Mouse (Mus musculus) heart, postnatal 0 days (tissue): ENCODE measurements around the gene Traf1. TPM values are rescaled to one million over a fixed set of nuclear protein-coding genes. Genes with fewer than 3 reads are reported as not detected.

ENCODE experiments used
- ATAC-seq: fragments of 200-750 bp; cut with Nextera tagmentation; 2 replicates; pipeline ENCODE4 v1.8.0; 2017; ENCODE audit warnings: low read depth, moderate number of reproducible peaks, moderate library complexity; ENCODE audit not compliant: insufficient read depth
- DNase-seq: peaks from one replicate; pipeline ENCODE4 v3.0.0-alpha.2; 2016; ENCODE audit warnings: low spot score
- H3K27ac ChIP-seq: fragments of 300-500 bp; sonication (generic); 2 replicates; pipeline ENCODE4 v1.5.1; 2014; ENCODE audit warnings: low read depth, mild to moderate bottlenecking
- H3K27me3 ChIP-seq: fragments of 300-500 bp; sonication (generic); 2 replicates; pipeline ENCODE4 v1.6.1; 2014; ENCODE audit warnings: low read length, mixed read lengths; ENCODE audit not compliant: control insufficient read depth, insufficient read depth
- H3K36me3 ChIP-seq: fragments of 300-500 bp; sonication (generic); replicated peaks from 2 replicates; pipeline ENCODE4 v1.6.1; 2014; ENCODE audit warnings: low read length, mixed read lengths; ENCODE audit not compliant: control insufficient read depth, insufficient read depth
- H3K4me1 ChIP-seq: fragments of 300-500 bp; sonication (generic); 2 replicates; pipeline ENCODE4 v1.6.1; 2014; ENCODE audit warnings: antibody characterized with exemption; ENCODE audit not compliant: control insufficient read depth, insufficient read depth
- H3K4me2 ChIP-seq: fragments of 300-500 bp; sonication (generic); 2 replicates; pipeline ENCODE4 v1.6.1; 2014; ENCODE audit warnings: low read depth, mild to moderate bottlenecking, low read length, moderate library complexity
- H3K4me3 ChIP-seq: fragments of 300-500 bp; sonication (generic); 2 replicates; pipeline ENCODE4 v1.5.1; 2014; ENCODE audit warnings: low read depth, low read length
- H3K9ac ChIP-seq: fragments of 300-500 bp; sonication (generic); replicated peaks from 2 replicates; pipeline ENCODE4 v1.6.1; 2014; ENCODE audit warnings: low read depth, low read length, mixed read lengths
- H3K9me3 ChIP-seq: fragments of 300-500 bp; sonication (generic); replicated peaks from 2 replicates; pipeline ENCODE4 v1.6.1; 2016; ENCODE audit warnings: low read length; ENCODE audit not compliant: control insufficient read depth
- CTCF ChIP-seq: IDR thresholded peaks from 2 replicates; pipeline ENCODE4 v1.5.1; 2016; ENCODE audit warnings: antibody characterized with exemption, control low read depth, low read depth
- EP300 ChIP-seq: IDR thresholded peaks from 2 replicates; pipeline ENCODE4 v1.6.1; 2016; ENCODE audit warnings: antibody characterized with exemption, low read depth
- WGBS: fragments of 180-500 bp; shearing (Covaris S2); extraction: QIAGEN DNeasy Blood & Tissue Kit; methylation state at CpG from one replicate; pipeline ENCODE4 v1.1.7; 2014; 5-methylcytosine and 5-hydroxymethylcytosine counted together
- polyA plus RNA-seq: library from polyadenylated mRNA; unstranded; fragments of >200 nt; fragmentation: Nextera tagmentation; extraction: Ambion mirVana; gene quantifications from 2 replicates; pipeline ENCODE4 v1.2.1, GENCODE M21; 2015
- total RNA-seq: library from RNA; depleted of rRNA; stranded (reverse); fragments of >200 nt; gene quantifications from 2 replicates; pipeline ENCODE4 v1.2.3, GENCODE M21; 2014; ENCODE audit warnings: low replicate concordance; rRNA removed

Gene Traf1
- total and polyA plus RNA-seq, 2 experiments from 2014 or later: 0.23 to 1.1 TPM

DNA sequence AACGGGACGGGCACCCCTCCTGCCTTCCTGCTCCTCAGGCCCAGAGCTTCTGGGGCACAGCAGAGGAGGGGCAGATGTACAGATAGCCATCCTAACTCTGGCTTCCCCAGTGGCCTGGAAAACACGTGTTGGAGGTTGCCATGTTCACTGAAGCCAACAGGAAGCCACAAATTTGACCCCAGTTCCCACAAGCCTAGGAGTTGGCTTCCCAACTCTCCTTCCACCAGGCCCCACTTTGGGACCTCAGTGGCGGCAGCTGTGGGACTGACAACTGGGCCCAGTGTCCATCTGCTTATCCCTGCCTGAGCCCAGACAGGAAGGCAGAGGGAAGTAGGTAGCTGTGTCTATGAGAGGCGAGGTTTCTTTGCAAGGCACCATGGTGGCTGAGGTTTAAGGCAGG, 67.6 kb downstream of the Traf1 start:
- Histone ChIP-seq H3K36me3 (no peaks in the 10 kb centered on the region; the same call in 1 of the 2 replicates), H3K27me3 (no peaks in the 10 kb centered on the region), H3K4me3 (no peak overlapping the region), H3K9ac (no peak overlapping the region), H3K27ac (no peak overlapping the region), H3K4me1 (no peaks in the 10 kb centered on the region), H3K4me2 (no peak overlapping the region), H3K9me3 (no peaks in the 10 kb centered on the region)
- DNase-seq (no peak), ATAC-seq (no peak)
- no peak for TF ChIP-seq EP300
- TF ChIP-seq CTCF: no peak
- WGBS: 62% methylated on average over 5 of the region's 5 CpGs

Other genes starting within 250 kb of the Traf1 start
- gene Gapvd1, start 206.5 kb downstream of the Traf1 start, total RNA-seq: 29.7 and 36.1 TPM in 2 replicates
- 34.1 and 43.4 TPM in 2 replicates for gene Gapvd1, start 206.5 kb downstream of the Traf1 start, polyA plus RNA-seq
- 160 and 175 TPM in 2 replicates for gene Hspa5, start 189.8 kb downstream of the Traf1 start, total RNA-seq
- 348 and 437 TPM in 2 replicates for gene Hspa5, start 189.8 kb downstream of the Traf1 start, polyA plus RNA-seq
- 18.6 and 31.0 TPM in 2 replicates for gene Rabepk, start 161.9 kb downstream of the Traf1 start, total RNA-seq
- 20.1 and 22.1 TPM in 2 replicates for gene Rabepk, start 161.9 kb downstream of the Traf1 start, polyA plus RNA-seq
- 73.8 and 75.8 TPM in 2 replicates for gene Fbxw2, start 135.5 kb downstream of the Traf1 start, total RNA-seq
- gene Fbxw2, start 135.5 kb downstream of the Traf1 start, polyA plus RNA-seq: 51.9 and 52.3 TPM in 2 replicates
- gene Gm34653, start 128.8 kb downstream of the Traf1 start, total RNA-seq: not detected in 2 replicates
- not detected in 2 replicates for gene Gm34653, start 128.8 kb downstream of the Traf1 start, polyA plus RNA-seq
- gene Cutal, start 87.4 kb downstream of the Traf1 start, total RNA-seq: 0.19 TPM in 1 of 2 replicates, not detected in the other
- 0.25 and 0.32 TPM in 2 replicates for gene Cutal, start 87.4 kb downstream of the Traf1 start, polyA plus RNA-seq
- gene Psmd5, start 86.8 kb downstream of the Traf1 start, total RNA-seq: 16.5 and 28.6 TPM in 2 replicates
- 37.2 and 37.9 TPM in 2 replicates for gene Psmd5, start 86.8 kb downstream of the Traf1 start, polyA plus RNA-seq
- 2.4 and 5.7 TPM in 2 replicates for gene Phf19, start 47.7 kb downstream of the Traf1 start, total RNA-seq
- 1.0 and 1.6 TPM in 2 replicates for gene Phf19, start 47.7 kb downstream of the Traf1 start, polyA plus RNA-seq
- 0.04 TPM in 1 of 2 replicates, not detected in the other for gene Hc, start 99.7 kb upstream of the Traf1 start, total RNA-seq
- 0.12 TPM in 1 of 2 replicates, not detected in the other for gene Hc, start 99.7 kb upstream of the Traf1 start, polyA plus RNA-seq
- gene AI182371, start 139.8 kb upstream of the Traf1 start, total RNA-seq: 0.46 TPM in 1 of 2 replicates, not detected in the other
- gene AI182371, start 139.8 kb upstream of the Traf1 start, polyA plus RNA-seq: 0.10 and 0.20 TPM in 2 replicates
- gene Cntrl, start 147.7 kb upstream of the Traf1 start, total RNA-seq: 5.8 and 17.7 TPM in 2 replicates
- gene Cntrl, start 147.7 kb upstream of the Traf1 start, polyA plus RNA-seq: 8.6 and 9.1 TPM in 2 replicates
- gene Rab14, start 239.3 kb upstream of the Traf1 start, total RNA-seq: 83.8 and 130 TPM in 2 replicates
- 346 and 349 TPM in 2 replicates for gene Rab14, start 239.3 kb upstream of the Traf1 start, polyA plus RNA-seq